Mouse (Mus musculus) heart, embryonic 14.5 days (tissue): ENCODE results near the gene Fmnl2. TPM values are rescaled to one million over a fixed set of nuclear protein-coding genes. Genes with fewer than 3 reads are reported as not detected.
A peak's percentile ranks its signal among the peaks of the same experiment; 100 is the strongest.

Experiments
- ATAC-seq: fragments of 200-750 bp; cut with Nextera tagmentation; 2 replicates; pipeline ENCODE4 v1.8.0; 2017; ENCODE audit warnings: low read depth, moderate TSS enrichment; ENCODE audit not compliant: insufficient number of reproducible peaks, insufficient read depth, low FRiP score
- H3K27ac ChIP-seq, 2 experiments: fragments of 200-500 bp in 1 of 2; fragments of 300-500 bp in 1 of 2; sonication (generic) in 1 of 2; replicated peaks in 1 of 2; 2 replicates each; pipeline ENCODE4 v1.5.1; 2012 to 2014; ENCODE audit warnings: low read depth in 2 of 2, low read length in 2 of 2, control low read depth in 1 of 2, mild to moderate bottlenecking in 1 of 2, mixed read lengths in 1 of 2; ENCODE audit not compliant: control insufficient read depth in 1 of 2, insufficient read depth in 1 of 2
- H3K27me3 ChIP-seq: fragments of 300-500 bp; sonication (generic); 2 replicates; pipeline ENCODE4 v1.6.1; 2014; ENCODE audit warnings: mild to moderate bottlenecking, low read length, control low read depth; ENCODE audit not compliant: control insufficient read depth, insufficient read depth
- H3K36me3 ChIP-seq: fragments of 300-500 bp; sonication (generic); 2 replicates; pipeline ENCODE4 v1.6.1; 2014; ENCODE audit warnings: mild to moderate bottlenecking, control low read depth, low read length, mixed read lengths; ENCODE audit not compliant: control insufficient read depth, insufficient read depth
- H3K4me1 ChIP-seq, 2 experiments: fragments of 200-500 bp in 1 of 2; fragments of 300-500 bp in 1 of 2; sonication (generic) in 1 of 2; 2 replicates each; pipeline ENCODE4 v1.6.1; 2012 to 2014; ENCODE audit warnings: low read length in 2 of 2, control low read depth in 1 of 2, mixed read lengths in 1 of 2; ENCODE audit not compliant: control insufficient read depth in 2 of 2, insufficient read depth in 2 of 2
- H3K4me2 ChIP-seq: fragments of 300-500 bp; sonication (generic); 2 replicates; pipeline ENCODE4 v1.6.1; 2014; ENCODE audit warnings: mild to moderate bottlenecking, low read length
- H3K4me3 ChIP-seq, 2 experiments: fragments of 200-500 bp in 1 of 2; fragments of 300-500 bp in 1 of 2; sonication (generic) in 1 of 2; 2 replicates each; pipeline ENCODE4 v1.5.1; 2012 to 2014; ENCODE audit warnings: low read length in 2 of 2, mild to moderate bottlenecking in 2 of 2, control low read depth in 1 of 2, low read depth in 1 of 2, moderate library complexity in 1 of 2; ENCODE audit not compliant: control insufficient read depth in 1 of 2, insufficient read depth in 1 of 2
- H3K9ac ChIP-seq: fragments of 300-500 bp; sonication (generic); 2 replicates; pipeline ENCODE4 v1.6.1; 2014; ENCODE audit warnings: mild to moderate bottlenecking, low read length
- H3K9me3 ChIP-seq: fragments of 300-500 bp; sonication (generic); 2 replicates; pipeline ENCODE4 v1.6.1; 2016; ENCODE audit warnings: low read length, control low read depth; ENCODE audit not compliant: control insufficient read depth
- WGBS: fragments of 180-500 bp; shearing (Covaris S2); extraction: QIAGEN DNeasy Blood & Tissue Kit; methylation state at CpG from one replicate; pipeline ENCODE4 v1.1.7; 2014; 5-methylcytosine and 5-hydroxymethylcytosine counted together
- polyA plus RNA-seq: library from polyadenylated mRNA; unstranded; fragments of >200 nt; fragmentation: Nextera tagmentation; extraction: Ambion mirVana; gene quantifications from 2 replicates; pipeline ENCODE4 v1.2.1, GENCODE M21; 2014

Gene Fmnl2
- polyA plus RNA-seq, 1 experiment from 2014 or later, result 1.7 TPM

DNA sequence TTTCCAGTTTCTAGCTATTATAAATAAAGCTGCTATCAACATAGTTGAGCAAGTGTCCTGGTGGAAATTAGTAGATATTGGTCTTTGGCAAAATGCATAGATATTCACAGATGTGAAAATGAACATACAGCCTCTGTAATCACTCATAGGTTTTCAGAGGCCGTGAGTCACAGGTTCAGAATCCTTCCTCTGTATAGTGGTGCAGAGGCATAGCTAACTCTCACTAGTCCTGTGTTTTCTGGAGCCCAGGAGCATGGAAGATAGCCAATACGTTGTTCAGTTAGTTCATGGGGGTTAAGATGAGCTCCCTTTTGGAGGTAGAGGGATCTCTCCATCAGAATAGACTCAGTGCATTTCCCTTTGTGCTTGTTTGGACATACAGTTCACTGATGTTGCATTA is 25.7 kb downstream of the Fmnl2 start:
- WGBS, result 82% methylated on average over 2 of the region's 2 CpGs
- H3K36me3 ChIP-seq, result no peaks in the 10 kb centered on the region
- no peak overlapping the region for H3K9ac ChIP-seq

DNA sequence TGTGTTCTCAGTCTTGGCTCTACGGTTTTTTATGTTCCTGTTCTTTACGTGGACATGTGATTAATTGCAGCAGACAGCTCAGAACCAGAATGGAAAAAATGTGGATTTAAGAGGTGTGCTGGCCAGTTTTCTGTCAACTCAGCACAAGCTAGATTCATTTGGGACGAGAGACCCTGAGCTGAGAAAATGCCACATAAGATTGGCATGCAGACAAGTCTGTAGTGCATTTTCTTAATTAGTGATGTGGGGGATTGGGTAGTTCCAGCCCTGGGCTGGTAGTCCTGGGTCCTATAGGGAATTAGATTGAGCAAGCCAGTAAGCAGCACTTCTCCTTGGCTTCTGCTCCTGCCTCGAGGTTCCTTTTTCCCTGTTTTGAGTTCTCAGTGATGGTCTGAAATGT is 26.4 kb downstream of the Fmnl2 start:
- WGBS, result 71% methylated on average over 4 of the region's 4 CpGs
- Histone ChIP-seq H3K36me3 (no peaks in the 10 kb centered on the region), H3K4me2 (no peak overlapping the region), H3K4me3 (no peak overlapping the region), H3K9me3 (no peaks in the 10 kb centered on the region), H3K4me1 (0 out of 4 replicates have a peak, but pooled peaks cover 0 to 6% of the 10 kb centered on the region in 2 experiments), H3K27ac (no peak overlapping the region), H3K27me3 (no peaks in the 10 kb centered on the region), H3K9ac (no peak overlapping the region)
- ATAC-seq, result no peak

More for the DNA sequence above, 25.7 kb downstream of the Fmnl2 start:
- no peak for ATAC-seq
- Histone ChIP-seq H3K9me3 (no peaks in the 10 kb centered on the region), H3K27me3 (no peaks in the 10 kb centered on the region), H3K4me1 (peaks cover 0 to 6% of the 10 kb centered on the region in 2 experiments; a peak in 1 of 4 replicates), H3K27ac (no peak overlapping the region), H3K4me2 (no peak overlapping the region), H3K4me3 (no peak overlapping the region)

DNA sequence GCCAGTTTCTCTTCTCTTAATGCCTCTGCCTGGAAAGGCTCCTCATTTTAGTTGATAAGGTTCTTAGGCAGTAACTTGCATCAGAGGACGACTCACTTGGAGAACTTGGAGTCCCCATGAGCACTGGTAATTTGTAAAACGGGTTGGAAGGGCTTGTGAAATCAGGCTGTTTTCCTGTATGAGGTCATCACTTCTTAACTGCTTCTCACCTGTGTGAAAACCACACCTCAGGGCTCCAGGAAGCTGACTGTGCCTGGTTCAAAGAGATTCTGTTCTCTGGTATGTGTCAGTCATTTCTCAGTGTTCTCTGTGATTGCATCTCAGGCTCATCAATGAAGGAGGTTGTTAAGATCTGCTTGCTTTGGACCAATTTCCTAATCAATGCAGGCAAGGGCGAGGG is 27.4 kb downstream of the Fmnl2 start:
- Histone ChIP-seq H3K9me3 (no peaks in the 10 kb centered on the region), H3K4me1 (0 out of 4 replicates have a peak, but pooled peaks cover 0 to 6% of the 10 kb centered on the region in 2 experiments), H3K27me3 (no peaks in the 10 kb centered on the region), H3K4me3 (no peak overlapping the region), H3K36me3 (no peaks in the 10 kb centered on the region), H3K9ac (no peak overlapping the region), H3K27ac (no peak overlapping the region), H3K4me2 (no peak overlapping the region)
- WGBS, result 64% methylated on average over 3 of the region's 3 CpGs
- ATAC-seq, result no peak

DNA sequence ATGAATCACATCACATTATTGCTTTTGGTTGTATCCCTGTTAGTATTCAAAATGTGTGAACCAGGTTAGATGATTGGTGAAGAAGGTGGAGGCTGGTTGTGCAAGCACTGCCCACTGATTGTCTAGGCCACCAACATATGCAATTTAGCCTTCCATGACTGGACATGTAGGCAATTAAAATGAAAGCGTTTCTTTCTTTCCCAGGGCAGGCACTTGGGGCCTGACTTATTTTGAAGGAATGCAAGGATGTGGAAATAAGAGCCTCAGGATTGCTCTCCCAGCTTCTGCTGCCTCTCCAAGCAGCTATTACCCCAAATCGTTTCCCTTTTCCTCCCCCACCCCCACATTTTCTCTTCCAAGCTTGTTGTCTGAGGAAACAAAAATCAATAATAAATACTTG is 29.6 kb downstream of the Fmnl2 start:
- ATAC-seq, result no peak
- 0 out of 4 replicates have a peak, but pooled peaks cover 0 to 6% of the 10 kb centered on the region in 2 experiments for H3K4me1 ChIP-seq
- no peak overlapping the region for H3K4me2 ChIP-seq
- H3K4me3 ChIP-seq, result no peak overlapping the region
- no peaks in the 10 kb centered on the region for H3K27me3 ChIP-seq
- H3K9ac ChIP-seq, result no peak overlapping the region
- H3K9me3 ChIP-seq, result no peaks in the 10 kb centered on the region
- no peaks in the 10 kb centered on the region for H3K36me3 ChIP-seq
- 65% methylated on average over 2 of the region's 2 CpGs for WGBS
- H3K27ac ChIP-seq, result no peak overlapping the region

DNA sequence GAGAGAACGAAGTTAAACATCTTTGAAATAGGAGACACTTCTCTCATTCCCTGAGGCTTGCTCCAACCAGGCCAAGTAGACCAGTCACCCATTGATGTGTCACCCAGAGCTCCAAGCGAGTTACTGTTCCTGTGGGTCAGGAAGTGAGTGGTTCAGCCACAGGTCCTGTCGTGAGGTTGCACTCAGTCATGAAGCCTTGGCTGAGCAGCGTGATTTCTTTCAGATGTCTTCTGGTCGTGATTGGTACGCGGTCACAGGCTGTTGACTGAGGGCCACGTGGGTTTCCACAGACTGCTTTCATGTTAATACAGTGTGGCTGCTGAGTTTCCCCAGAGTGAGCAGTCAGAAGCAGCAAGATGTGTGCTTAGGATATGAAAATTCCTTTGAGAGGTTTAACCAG is 33.5 kb downstream of the Fmnl2 start:
- ATAC-seq, result no peak
- 78% methylated on average over 8 of the region's 8 CpGs for WGBS
- Histone ChIP-seq H3K9ac (no peak overlapping the region), H3K36me3 (no peaks in the 10 kb centered on the region), H3K4me1 (peaks cover 8 to 12% of the 10 kb centered on the region in 2 experiments), H3K4me3 (no peak overlapping the region), H3K27me3 (no peaks in the 10 kb centered on the region; the same call in 1 of the 2 replicates), H3K27ac (no peak overlapping the region), H3K4me2 (no peak overlapping the region), H3K9me3 (no peaks in the 10 kb centered on the region)

DNA sequence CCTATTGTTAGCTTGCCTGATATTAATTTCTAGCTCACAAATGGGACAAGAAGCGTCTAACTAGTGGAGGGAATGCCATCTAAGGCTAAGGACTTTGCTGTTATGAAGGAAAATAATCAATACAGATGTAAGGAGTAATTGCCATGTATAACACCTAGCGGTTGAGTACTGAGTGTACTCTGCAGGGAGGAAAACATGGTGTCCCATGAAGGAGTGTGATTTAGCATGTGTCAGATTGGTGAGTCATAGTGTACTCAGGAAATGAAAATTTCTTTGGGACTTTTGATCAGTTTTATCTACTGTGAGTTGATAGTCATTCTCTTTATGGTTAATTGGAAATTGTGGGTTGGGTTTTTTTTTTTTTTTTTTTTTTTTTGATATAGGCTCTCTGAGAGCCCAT is 34.1 kb downstream of the Fmnl2 start:
- peaks cover 7 to 8% of the 10 kb centered on the region in 2 experiments for H3K4me1 ChIP-seq
- H3K36me3 ChIP-seq, result no peaks in the 10 kb centered on the region
- H3K4me2 ChIP-seq, result no peak overlapping the region
- no peak for ATAC-seq
- H3K9me3 ChIP-seq, result no peaks in the 10 kb centered on the region
- no peak overlapping the region for H3K4me3 ChIP-seq
- no peaks in the 10 kb centered on the region; the same call in 1 of the 2 replicates for H3K27me3 ChIP-seq
- 98% methylated on average over 2 of the region's 2 CpGs for WGBS
- no peak overlapping the region for H3K9ac ChIP-seq
- H3K27ac ChIP-seq, result no peak overlapping the region

DNA sequence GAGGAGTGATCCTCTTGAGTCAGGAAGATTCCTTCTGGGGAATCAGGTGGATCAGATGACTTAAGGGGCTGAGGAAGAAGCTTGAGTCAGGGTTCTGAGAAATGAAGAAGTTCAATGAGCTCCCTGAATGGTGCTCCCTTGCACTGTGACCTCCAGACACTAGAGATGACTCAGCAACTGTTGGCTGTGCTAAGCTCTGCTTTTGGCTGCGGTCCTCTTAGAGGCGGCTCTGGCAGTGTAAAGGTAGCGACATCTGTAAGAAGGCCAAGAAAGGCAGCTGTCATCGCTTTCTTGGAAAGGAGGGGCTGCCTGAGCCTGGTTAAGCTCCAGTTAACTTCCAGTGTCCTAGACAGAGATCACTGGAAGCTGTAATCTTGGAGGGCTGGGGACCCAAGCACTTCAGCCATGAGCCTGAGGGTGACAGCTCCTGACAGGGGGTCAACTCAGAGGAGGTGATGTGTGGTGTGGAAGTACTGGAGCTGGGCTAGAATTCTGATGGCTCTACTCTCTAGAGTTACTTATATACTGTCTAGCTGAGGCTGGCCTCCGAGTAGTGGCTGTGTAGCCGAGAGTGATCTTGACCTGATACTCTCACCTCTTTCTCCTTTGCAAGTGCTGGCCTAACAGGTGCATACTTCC is 37.4 kb downstream of the Fmnl2 start:
- peaks cover 6 to 8% of the 10 kb centered on the region in 2 experiments for H3K4me1 ChIP-seq
- 21% methylated on average over 6 of the region's 6 CpGs for WGBS
- no peak overlapping the region for H3K4me3 ChIP-seq
- ATAC-seq, result peak; percentile 54; the same call in 1 of the 2 replicates
- H3K4me2 ChIP-seq, result no peak overlapping the region
- H3K27me3 ChIP-seq, result no peaks in the 10 kb centered on the region; the same call in 1 of the 2 replicates
- H3K9ac ChIP-seq, result no peak overlapping the region
- H3K9me3 ChIP-seq, result no peaks in the 10 kb centered on the region
- no peak overlapping the region for H3K27ac ChIP-seq
- H3K36me3 ChIP-seq, result no peaks in the 10 kb centered on the region

DNA sequence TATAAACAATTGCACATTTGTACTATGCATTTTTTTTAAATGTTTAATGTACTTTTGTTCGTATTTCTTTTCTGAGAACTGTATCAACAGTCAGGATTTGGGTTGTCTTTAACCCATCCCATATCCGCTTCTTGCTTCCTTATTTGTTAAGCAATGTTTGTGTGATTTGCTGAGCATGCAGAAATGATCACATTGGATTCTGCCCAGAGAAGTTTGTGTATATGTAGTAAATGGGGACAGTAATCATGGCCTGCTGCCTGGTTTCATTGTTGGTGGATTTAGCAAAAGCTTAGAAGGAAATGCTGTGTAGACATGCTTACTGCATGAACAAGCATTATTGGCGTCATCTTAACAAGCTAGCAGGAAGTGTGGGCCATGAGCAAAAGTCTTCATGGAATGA is 39.3 kb downstream of the Fmnl2 start:
- no peak overlapping the region for H3K4me2 ChIP-seq
- H3K9me3 ChIP-seq, result no peaks in the 10 kb centered on the region
- no peaks in the 10 kb centered on the region for H3K36me3 ChIP-seq
- H3K4me3 ChIP-seq, result no peak overlapping the region
- no peak overlapping the region for H3K27ac ChIP-seq
- no peak for ATAC-seq
- 82% methylated on average over 3 of the region's 3 CpGs for WGBS
- no peaks in the 10 kb centered on the region; the same call in 1 of the 2 replicates for H3K27me3 ChIP-seq
- H3K4me1 ChIP-seq, result peaks cover 6 to 8% of the 10 kb centered on the region in 2 experiments
- H3K9ac ChIP-seq, result no peak overlapping the region
